Mouse (Mus musculus): ENCODE data around the gene 3110082J24Rik.

- TF ChIP-seq POLR2A (IDR thresholded peaks at IDR 0.05; ENCODE audit: low read depth, low read length), result no peak
- no peak for TF ChIP-seq CTCF (IDR thresholded peaks at IDR 0.05; ENCODE audit: extremely low read depth, insufficient read depth, insufficient read length, insufficient replicate concordance)
Observed at GRCm38 (mm10) chr5:30106756-30107155, 870 bp upstream of the 3110082J24Rik start.

All from spleen, adult 2 months (tissue).